Mouse (Mus musculus) MEL (cell line): Measurements from ENCODE around the gene Tgoln1.

Source experiments
- CTCF ChIP-seq, 3 experiments: IDR thresholded peaks in 2 of 3; conservative IDR thresholded peaks in 1 of 3; 2 replicates each; pipeline ENCODE4 v1.5.1; 2011 to 2012; ENCODE audit warnings: low read length in 3 of 3, low read depth in 2 of 3, mild to moderate bottlenecking in 2 of 3, improper control_type of control experiment in 1 of 3, inconsistent platforms in 1 of 3, mixed read lengths in 1 of 3, moderate library complexity in 1 of 3; ENCODE audit not compliant: control insufficient read depth in 1 of 3, insufficient read depth in 1 of 3, poor library complexity in 1 of 3, severe bottlenecking in 1 of 3
- ETS1 ChIP-seq: IDR thresholded peaks from 2 replicates; pipeline ENCODE4 v1.6.1; 2012; ENCODE audit warnings: low read depth, mild to moderate bottlenecking, inconsistent platforms, low read length, improper control_type of control experiment, moderate library complexity
- HCFC1 ChIP-seq: IDR thresholded peaks from 2 replicates; pipeline ENCODE4 v1.6.1; 2012; ENCODE audit warnings: low read depth, mild to moderate bottlenecking, inconsistent platforms, low read length, improper control_type of control experiment, moderate library complexity
- POLR2A ChIP-seq, 2 experiments: IDR thresholded peaks; 2 replicates each; pipeline ENCODE4 v1.6.1; 2011 to 2012; ENCODE audit warnings: low read length in 2 of 2, mild to moderate bottlenecking in 2 of 2, control low read depth in 1 of 2, improper control_type of control experiment in 1 of 2, low read depth in 1 of 2, moderate library complexity in 1 of 2; ENCODE audit not compliant: control insufficient read depth in 1 of 2, insufficient read depth in 1 of 2, poor library complexity in 1 of 2
- RAD21 ChIP-seq: IDR thresholded peaks from 2 replicates; pipeline ENCODE4 v1.6.1; 2011; ENCODE audit warnings: mild to moderate bottlenecking, low read depth, low read length, improper control_type of control experiment
- ZNF384 ChIP-seq: IDR thresholded peaks from 2 replicates; pipeline ENCODE4 v1.6.1; 2012; ENCODE audit warnings: low read depth, mild to moderate bottlenecking, inconsistent platforms, low read length, improper control_type of control experiment

DNA sequence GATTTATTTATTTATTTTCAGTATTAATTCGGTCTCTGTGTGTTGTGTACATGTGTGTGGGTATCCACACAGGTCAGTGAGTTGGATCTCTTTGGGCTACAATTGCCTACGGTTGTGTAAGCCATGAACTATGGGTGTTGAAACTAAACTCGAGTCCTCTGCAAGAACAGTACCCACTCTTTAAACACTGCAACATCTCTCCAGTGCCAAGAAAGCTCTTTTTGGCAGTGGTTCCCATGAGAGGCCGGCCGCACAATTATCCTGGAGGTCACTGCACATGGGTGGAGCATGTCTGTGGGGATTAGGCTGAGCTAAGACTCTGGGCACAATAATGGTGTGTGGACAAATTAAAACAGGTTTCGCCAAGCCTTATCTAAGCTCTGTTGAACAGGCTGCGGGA lies 36.6 kb upstream of the Tgoln1 start:
- TF ChIP-seq RAD21 = no peak
- no peak for TF ChIP-seq HCFC1
- no peak for TF ChIP-seq POLR2A (IDR thresholded peaks at IDR 0.05; ENCODE audit: control insufficient read depth in 1 of 2, insufficient read depth in 1 of 2, low read depth in 1 of 2, low read length in 2 of 2, poor library complexity in 1 of 2)
- TF ChIP-seq CTCF (IDR thresholded peaks at IDR 0.05 in 2 of 3, conservative IDR thresholded peaks at IDR 0.05 in 1 of 3; ENCODE audit: control insufficient read depth in 1 of 3, insufficient read depth in 1 of 3, low read depth in 2 of 3, low read length in 3 of 3, poor library complexity in 1 of 3, severe bottlenecking in 1 of 3) = no peak
- TF ChIP-seq ETS1 = no peak
- TF ChIP-seq ZNF384 = no peak
